Mouse (Mus musculus) lung, postnatal 10 days (tissue): ENCODE results near the gene Atad1.
"Not testable (repeated sequence)": the region's sequence is repeated elsewhere in the genome, so short reads cannot be mapped to it uniquely, and the experiment has no call there.

Experiments used
- DNase-seq: peaks from one replicate; pipeline ENCODE4 v3.0.0; 2021

The Atad1 gene

DNA sequence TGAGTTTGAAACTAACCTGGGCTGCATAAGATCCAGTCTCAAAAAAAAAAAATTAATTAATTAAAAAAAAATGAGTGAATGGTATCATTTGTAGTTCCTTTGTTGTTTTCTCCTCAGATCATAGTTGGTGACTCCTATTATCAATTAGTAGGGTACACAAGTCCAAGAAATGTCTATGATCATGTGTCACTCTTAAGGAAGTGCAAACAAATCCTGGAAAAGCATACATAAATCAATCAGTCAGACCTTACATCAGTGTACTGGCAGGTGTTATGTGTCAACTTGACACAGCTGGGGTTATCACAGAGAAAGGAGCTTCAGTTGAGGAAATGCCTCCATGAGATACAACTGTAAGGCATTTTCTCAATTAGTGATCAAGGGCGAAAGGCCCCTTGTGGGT lies 71.8 kb downstream of the Atad1 start:
- not testable (repeated sequence) for DNase-seq

DNA sequence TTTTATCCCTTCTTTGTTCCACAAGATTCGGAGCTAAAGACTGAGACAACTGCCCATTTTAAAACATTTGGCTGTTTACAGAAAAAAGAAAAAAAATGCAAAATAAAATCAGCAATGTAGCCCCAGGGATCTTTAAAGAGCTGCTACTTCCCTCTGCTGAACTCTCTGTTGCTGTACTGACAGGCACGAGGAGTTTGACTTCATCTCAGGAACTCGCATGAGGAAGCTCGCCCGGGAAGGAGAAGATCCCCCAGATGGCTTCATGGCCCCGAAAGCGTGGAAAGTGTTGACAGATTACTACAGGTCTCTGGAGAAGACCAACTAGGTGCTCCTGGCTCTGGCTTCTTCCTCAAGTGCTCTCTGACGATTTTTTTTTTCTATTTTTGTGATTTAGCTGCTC lies 74.3 kb downstream of the Atad1 start:
- no peak for DNase-seq

- DNase-seq: no peak
Observed at GRCm38 (mm10) chr19:32662936-32663335, 76.7 kb downstream of the Atad1 start.

DNA sequence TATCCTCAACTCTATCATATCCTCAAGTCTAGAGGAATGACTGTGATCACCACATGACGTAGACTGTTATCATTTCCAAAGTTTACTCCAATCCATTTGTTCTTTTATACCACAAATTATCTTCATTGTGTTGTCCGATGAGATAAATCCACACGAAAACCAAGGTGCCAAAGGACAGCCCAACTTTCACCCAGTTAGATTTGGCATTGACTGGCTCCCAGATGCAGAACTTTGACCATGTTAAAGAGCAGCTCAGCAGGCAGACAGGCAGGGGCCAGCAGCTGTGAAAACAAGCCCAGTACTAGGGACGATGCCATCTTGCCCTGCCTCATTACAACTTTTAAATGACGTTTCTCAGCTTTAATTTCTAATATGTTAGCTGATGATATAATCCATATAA lies 80.2 kb downstream of the Atad1 start:
- DNase-seq: no peak

DNA sequence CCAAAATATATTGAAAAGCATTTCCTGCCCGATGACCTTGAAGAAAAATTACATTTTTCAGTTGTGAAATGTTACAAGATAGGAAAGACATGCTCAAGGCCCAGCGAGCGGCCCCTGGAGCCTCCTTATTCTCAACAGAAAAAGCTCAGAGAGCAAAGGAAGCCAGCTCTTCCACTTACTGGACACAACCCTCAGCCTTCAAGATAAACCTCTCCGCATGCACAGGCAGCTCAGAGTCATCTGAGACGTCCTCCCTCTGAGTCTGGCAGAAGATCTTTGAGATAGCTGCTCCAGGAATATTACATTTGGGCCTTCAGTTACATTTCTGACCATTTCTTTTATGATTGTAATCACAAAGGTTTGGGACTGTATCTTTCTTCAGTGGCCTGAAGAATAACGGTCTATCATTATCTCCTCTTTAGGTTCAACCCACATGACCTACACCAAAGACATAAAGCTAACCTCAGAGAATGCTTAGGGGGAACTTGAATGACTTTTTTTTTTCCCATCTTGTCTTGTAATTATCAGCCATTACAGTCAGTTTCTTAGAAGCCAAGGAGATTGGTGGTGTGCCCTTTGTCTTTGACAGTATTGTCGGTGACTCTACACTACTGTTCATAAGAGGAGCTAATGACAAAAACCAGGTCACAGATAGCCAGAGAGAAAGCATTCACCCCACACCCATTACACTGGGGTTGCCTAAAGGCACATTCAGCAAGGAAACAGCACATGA lies 85.8 kb downstream of the Atad1 start:
- DNase-seq: no peak

- DNase-seq: peak; percentile 10
Observed at GRCm38 (mm10) chr19:32653122-32653521, 86.5 kb downstream of the Atad1 start.

DNA sequence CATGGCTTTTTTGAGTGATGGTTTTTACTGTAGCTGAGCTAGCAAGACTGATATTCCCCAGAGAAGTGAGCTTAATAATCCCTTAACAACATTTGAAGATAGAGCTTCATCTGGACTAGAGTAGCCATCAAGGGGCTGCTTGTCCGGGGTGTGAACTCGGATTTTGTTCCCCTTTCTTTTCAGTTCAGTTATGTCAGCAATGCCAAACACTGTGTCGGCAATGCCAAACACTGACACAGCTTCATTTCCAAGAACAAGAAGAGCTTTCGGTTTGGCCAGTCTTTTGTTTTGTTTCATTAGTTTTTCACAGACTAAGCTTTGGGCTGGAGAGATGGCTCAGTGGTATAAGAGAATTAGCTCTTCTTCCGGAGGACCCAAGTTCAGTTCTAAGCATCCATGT lies 88.5 kb downstream of the Atad1 start:
- DNase-seq: no peak

DNA sequence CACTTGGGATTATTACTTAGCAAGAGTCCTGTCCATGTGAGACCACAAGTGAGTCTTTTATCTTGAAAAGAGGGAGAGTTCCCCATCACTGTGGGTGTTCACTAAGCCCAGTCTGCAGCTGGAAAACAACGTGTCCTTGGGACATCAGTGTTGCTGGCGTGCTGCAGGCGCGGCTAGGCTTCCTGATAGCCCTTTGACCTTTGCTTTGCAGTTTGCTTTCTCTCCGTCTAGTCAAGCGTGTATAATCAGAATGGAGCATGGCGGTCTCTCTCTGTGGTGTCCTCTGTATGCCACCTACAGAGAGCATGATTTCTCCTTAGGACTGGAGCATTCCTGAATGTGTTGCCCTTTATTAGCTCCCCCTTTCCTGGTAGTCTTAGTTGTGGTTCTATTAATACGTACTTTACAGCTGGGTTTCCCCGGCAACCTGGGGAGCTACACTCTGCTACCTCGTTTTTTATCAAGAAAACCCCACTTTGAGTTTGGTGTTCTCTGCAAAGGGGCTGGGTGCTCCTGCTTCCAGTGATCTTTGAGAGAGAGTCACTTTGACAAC lies 91.5 kb downstream of the Atad1 start:
- no peak for DNase-seq

GRCm38 (mm10) chr19:32646382-32646781 lies 93.2 kb downstream of the Atad1 start:
- no peak for DNase-seq

DNA sequence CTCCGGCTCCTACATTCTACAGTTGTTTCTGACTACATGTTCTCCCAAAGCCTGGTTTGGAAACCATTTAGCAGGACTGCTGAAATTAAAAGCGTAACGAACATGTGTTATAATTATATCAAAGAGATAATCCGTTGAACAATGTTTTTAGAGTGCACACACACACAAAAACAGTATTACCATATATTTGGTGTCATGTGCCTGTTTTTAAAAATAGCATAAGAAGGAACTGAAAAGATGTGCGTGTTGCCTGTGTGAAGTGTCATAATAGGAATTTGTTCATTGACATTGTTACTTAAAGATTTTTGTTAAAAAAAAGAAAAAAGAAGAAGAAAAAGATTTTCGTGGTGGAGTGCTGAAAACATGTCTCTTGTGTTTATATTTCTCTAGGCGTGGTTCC lies 93.6 kb downstream of the Atad1 start:
- no peak for DNase-seq

DNA sequence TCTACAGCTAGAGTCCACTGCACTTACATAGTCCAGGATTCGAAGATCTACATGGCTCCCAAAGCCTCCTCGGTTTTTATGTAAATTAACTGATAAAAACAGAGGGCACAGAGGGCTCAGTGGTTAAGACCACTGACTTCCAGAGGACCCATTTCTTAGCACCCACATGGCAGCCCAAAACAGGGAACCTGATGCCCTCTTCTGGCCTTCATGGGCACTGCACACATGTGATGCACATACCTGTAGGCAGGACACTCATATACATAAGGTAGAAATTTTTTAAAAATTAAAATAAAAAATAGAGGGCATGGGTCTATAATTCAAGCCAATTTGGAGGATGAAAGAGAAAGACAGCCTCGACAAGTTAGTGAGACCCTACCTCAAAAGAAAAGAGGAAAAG lies 95.9 kb downstream of the Atad1 start:
- DNase-seq: no peak

DNA sequence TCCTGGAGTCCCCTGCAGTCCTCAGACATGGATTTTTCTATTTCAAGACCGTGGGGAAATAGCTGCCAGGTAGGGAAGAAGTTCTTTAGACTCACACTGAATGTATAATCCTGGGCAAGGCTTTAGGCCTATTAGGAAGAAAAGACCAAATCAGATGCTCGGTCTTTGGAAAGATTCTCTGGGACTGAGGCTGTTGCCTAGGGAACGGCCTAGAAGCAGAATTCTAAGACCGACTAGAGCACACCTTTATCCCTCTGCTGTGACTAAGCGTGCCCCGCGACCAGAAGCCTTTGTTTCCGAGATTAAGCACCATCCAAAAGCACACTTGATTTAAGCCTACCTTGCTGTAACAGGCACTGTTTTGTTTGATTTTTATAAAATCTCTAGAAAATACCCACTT lies 97.6 kb downstream of the Atad1 start:
- DNase-seq: no peak

DNA sequence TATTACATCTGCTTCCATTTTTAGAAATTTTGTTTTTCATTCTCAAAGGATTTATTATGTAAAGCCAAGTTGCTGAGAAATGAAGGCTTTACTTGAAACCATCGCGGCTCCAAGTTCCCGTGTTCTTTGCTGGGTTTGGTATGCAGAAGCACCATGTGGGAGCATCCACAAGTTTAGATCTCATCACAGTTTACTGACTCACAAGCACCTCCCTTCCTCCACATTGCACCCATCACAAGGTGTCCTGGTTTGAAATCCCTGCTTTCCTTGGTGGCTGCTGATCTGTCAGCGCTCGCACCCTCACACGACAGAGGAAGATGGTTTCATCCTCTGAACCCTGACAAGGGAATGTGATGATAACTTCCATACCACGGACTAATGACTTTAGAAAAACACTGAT lies 98.1 kb downstream of the Atad1 start:
- DNase-seq: no peak

DNA sequence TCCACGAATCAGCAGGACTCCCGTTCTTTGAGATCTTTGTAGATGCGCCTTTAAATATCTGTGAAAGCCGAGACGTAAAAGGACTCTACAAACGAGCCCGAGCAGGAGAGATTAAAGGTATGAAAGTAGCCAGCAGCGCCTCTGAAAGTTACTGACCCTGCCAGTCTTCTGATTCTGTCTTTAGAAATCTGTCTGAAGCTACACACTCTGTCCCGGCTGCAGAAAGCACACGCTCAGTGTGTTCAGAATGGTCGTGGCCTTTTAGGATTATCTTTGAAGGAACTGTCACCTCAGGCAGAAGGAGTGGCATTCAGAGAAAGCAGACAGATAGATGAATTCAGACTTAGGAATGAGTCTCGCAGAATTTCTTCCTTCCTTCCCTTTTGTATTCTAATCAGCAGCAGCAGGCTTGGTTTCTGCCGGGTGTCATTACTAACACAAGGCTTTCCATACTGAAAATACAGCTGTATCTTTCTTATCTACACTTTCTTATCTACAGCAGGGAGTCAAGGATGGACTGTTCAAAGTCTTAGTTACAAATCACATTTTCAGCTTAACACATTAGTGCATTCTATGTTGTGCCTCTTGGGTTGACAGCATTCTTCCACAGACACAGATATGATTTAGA lies 101.2 kb downstream of the Atad1 start:
- DNase-seq: no peak

GRCm38 (mm10) chr19:32637357-32638275 lies 102.0 kb downstream of the Atad1 start:
- peak; percentile 30 for DNase-seq

- DNase-seq: no peak
Observed at GRCm38 (mm10) chr19:32634916-32635315, 104.7 kb downstream of the Atad1 start.

DNA sequence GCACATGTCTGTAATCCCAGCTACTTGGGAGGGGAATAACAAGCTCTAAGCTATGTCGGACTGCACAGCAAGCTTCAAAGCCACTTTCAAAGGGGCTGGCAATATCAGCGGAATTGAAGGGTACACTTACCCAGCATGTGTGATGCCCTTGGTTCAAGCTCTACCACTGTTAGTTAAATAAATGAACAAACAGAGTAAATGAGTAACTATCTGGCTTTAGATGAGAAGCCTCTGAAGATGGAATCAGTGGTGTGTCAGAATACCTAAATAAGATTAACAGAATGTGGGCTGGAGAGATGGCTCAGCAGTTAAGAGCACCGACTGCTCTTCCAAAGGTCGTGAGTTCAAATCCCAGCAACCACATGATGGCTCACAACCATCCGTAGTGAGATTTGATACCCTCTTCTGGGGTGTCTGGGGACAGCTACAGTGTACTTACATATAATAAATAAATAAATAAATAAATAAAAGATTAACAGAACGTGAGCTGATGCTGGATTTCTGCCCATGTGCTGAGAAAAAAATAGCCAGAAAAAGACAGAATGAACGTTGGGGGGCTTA lies 110.9 kb downstream of the Atad1 start:
- DNase-seq: no peak

DNA sequence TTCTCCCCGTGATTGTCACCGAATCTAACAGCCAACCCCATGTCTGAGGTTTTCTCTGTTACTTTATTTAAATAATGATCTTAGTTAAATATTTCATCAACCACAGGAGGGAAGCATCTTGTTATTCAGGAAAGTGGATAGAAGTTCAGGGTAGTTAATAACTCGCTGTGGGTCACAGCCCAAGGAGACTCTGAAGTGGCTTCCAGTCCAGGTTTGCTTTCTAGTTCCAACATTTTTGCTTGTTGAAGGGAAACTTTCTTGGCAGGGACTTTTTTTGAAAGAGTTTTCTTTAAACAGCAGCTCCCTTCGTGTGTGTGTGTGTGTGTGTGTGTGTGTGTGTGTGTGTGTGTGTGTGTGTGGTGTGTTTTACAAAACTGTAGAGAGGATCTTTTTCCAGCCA lies 112.0 kb downstream of the Atad1 start:
- DNase-seq: no peak

GRCm38 (mm10) chr19:32626768-32627331 lies 112.7 kb downstream of the Atad1 start:
- no peak for DNase-seq

DNA sequence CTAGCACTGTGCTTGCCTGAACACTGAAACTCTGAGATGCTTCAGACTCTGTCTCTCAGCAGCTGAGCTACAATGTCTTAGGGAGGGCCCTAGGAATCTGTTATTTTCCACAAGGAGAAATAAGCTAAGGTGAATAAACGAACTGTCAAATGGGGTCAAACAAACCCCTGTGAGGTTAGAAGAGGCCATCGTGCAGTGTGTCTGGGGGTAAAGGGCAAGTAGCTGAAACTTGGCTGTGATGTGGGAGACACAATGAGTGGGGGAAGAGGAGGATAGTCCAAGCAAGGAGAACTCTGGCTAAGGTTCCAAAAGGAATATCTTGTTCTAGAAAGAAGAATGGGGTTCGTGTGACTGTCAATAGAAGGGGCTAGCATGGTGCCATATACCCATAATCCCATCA lies 117.4 kb downstream of the Atad1 start:
- no peak for DNase-seq
